Mouse (Mus musculus) kidney, embryonic 14.5 days (tissue): ENCODE measurements at regions not wholly inside any gene's neighbourhood (a gene's known extent, or its start where the extent isn't known, plus 50 kb on each side); places are given as distances from the start of the nearest gene placed in this dataset.

Experiments used
- ATAC-seq: fragments of 200-750 bp; cut with Nextera tagmentation; 2 replicates; pipeline ENCODE4 v1.8.0; 2017; ENCODE audit warnings: moderate number of reproducible peaks, mild to moderate bottlenecking, moderate TSS enrichment, moderate library complexity; ENCODE audit not compliant: low FRiP score, low TSS enrichment
- H3K27ac ChIP-seq: fragments of 300-500 bp; sonication (generic); 2 replicates; pipeline ENCODE4 v1.5.1; 2014; ENCODE audit warnings: low read depth, mild to moderate bottlenecking, low read length, moderate library complexity, mixed read lengths
- H3K27me3 ChIP-seq: fragments of 300-500 bp; sonication (generic); 2 replicates; pipeline ENCODE4 v1.6.1; 2014; ENCODE audit warnings: mild to moderate bottlenecking, low read length; ENCODE audit not compliant: control insufficient read depth, insufficient read depth
- H3K36me3 ChIP-seq: fragments of 300-500 bp; sonication (generic); 2 replicates; pipeline ENCODE4 v1.6.1; 2014; ENCODE audit warnings: low read length, mixed read lengths; ENCODE audit not compliant: control insufficient read depth, insufficient read depth
- H3K4me1 ChIP-seq: fragments of 300-500 bp; sonication (generic); 2 replicates; pipeline ENCODE4 v1.6.1; 2014; ENCODE audit warnings: low read length, mixed read lengths; ENCODE audit not compliant: control insufficient read depth, insufficient read depth
- H3K4me2 ChIP-seq: fragments of 300-500 bp; sonication (generic); replicated peaks from 2 replicates; pipeline ENCODE4 v1.6.1; 2014; ENCODE audit warnings: low read depth, mild to moderate bottlenecking, low read length
- H3K4me3 ChIP-seq: fragments of 300-500 bp; sonication (generic); 2 replicates; pipeline ENCODE4 v1.5.1; 2014; ENCODE audit warnings: mild to moderate bottlenecking, low read length
- H3K9ac ChIP-seq: fragments of 300-500 bp; sonication (generic); 2 replicates; pipeline ENCODE4 v1.6.1; 2014; ENCODE audit warnings: low read depth, mild to moderate bottlenecking, low read length, moderate library complexity
- H3K9me3 ChIP-seq: fragments of 300-500 bp; sonication (generic); 2 replicates; pipeline ENCODE4 v1.6.1; 2016; ENCODE audit warnings: low read length; ENCODE audit not compliant: control insufficient read depth
- WGBS: fragments of 180-500 bp; shearing (Covaris S2); extraction: QIAGEN DNeasy Blood & Tissue Kit; methylation state at CpG from one replicate; pipeline ENCODE4 v1.1.7; 2014; 5-methylcytosine and 5-hydroxymethylcytosine counted together

- H3K27me3 ChIP-seq, result no peaks in the 10 kb centered on the region
- WGBS, result 56% methylated on average over 2 of the region's 2 CpGs
- H3K36me3 ChIP-seq, result no peaks in the 10 kb centered on the region
- no peak overlapping the region for H3K9ac ChIP-seq
- no peaks in the 10 kb centered on the region for H3K4me1 ChIP-seq
- no peak overlapping the region for H3K4me3 ChIP-seq
- no peak overlapping the region for H3K27ac ChIP-seq
- H3K4me2 ChIP-seq, result no peak overlapping the region
- ATAC-seq, result no peak
- H3K9me3 ChIP-seq, result no peaks in the 10 kb centered on the region
Observed at GRCm38 (mm10) chr7:115142163-115142562, 398.7 kb downstream of the Insc start.

GRCm38 (mm10) chr7:115144947-115145346, 401.5 kb downstream of the Insc start:
- Histone ChIP-seq H3K36me3 (no peaks in the 10 kb centered on the region), H3K27me3 (no peaks in the 10 kb centered on the region), H3K4me1 (no peaks in the 10 kb centered on the region), H3K4me3 (no peak overlapping the region), H3K27ac (no peak overlapping the region), H3K4me2 (no peak overlapping the region), H3K9ac (no peak overlapping the region), H3K9me3 (no peaks in the 10 kb centered on the region)
- ATAC-seq, result no peak
- WGBS, result 51% methylated on average over 2 of the region's 2 CpGs

- Histone ChIP-seq H3K4me3 (no peak overlapping the region), H3K27ac (no peak overlapping the region), H3K27me3 (no peaks in the 10 kb centered on the region), H3K4me2 (no peak overlapping the region), H3K36me3 (no peaks in the 10 kb centered on the region), H3K4me1 (no peaks in the 10 kb centered on the region), H3K9ac (no peak overlapping the region), H3K9me3 (no peaks in the 10 kb centered on the region)
- 83% methylated on average over 5 of the region's 5 CpGs for WGBS
- ATAC-seq, result no peak
Observed at GRCm38 (mm10) chr7:115147352-115147977, 404.0 kb downstream of the Insc start.

GRCm38 (mm10) chr7:115153291-115153690, 409.8 kb downstream of the Insc start:
- no peaks in the 10 kb centered on the region for H3K9me3 ChIP-seq
- no peak overlapping the region for H3K27ac ChIP-seq
- no peak overlapping the region for H3K4me3 ChIP-seq
- H3K4me1 ChIP-seq, result no peaks in the 10 kb centered on the region
- no peaks in the 10 kb centered on the region for H3K36me3 ChIP-seq
- no peak overlapping the region for H3K4me2 ChIP-seq
- no peak for ATAC-seq
- H3K9ac ChIP-seq, result no peak overlapping the region
- H3K27me3 ChIP-seq, result no peaks in the 10 kb centered on the region

DNA sequence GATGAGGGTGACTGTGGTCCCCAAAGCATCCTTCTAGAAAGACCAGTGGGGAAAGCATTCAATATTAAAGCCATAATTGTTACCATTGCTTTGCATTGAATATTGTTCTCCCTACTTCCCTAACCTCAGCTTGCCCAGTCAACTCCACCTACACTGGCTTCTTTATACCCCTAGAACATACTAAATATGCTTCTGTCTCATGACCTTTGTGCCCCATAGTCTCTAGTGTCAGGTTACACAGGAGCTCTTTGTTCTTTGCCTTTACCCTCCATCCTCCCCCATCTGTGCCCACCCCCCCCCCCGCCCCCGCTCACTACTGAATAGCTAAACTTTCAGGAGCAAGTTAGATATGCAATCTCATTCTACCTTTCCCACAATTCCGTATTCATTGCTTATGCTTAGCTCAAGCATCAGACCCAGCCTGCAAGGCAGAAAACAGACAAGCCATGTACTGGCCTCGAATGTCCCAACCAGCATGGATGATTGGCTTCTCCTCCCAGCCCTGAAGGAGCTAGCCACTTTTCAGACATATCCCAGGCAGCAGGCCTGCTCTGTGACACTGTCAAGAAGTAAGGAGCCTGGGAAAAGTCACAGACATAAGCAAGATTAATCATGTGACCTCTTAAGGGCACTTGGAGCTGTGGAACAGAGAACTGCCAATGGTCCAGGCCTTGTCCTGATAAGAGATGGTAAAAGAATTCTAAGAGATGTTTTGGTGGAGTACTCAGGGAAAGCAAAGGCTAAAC, 410.4 kb downstream of the Insc start:
- H3K4me3 ChIP-seq, result no peak overlapping the region
- ATAC-seq, result peak; percentile 64; the same call in 1 of the 2 replicates
- no peaks in the 10 kb centered on the region for H3K9me3 ChIP-seq
- H3K4me2 ChIP-seq, result no peak overlapping the region
- no peaks in the 10 kb centered on the region for H3K4me1 ChIP-seq
- no peaks in the 10 kb centered on the region for H3K27me3 ChIP-seq
- H3K9ac ChIP-seq, result no peak overlapping the region
- WGBS, result 45% methylated on average over 4 of the region's 4 CpGs
- no peak overlapping the region for H3K27ac ChIP-seq
- H3K36me3 ChIP-seq, result no peaks in the 10 kb centered on the region

DNA sequence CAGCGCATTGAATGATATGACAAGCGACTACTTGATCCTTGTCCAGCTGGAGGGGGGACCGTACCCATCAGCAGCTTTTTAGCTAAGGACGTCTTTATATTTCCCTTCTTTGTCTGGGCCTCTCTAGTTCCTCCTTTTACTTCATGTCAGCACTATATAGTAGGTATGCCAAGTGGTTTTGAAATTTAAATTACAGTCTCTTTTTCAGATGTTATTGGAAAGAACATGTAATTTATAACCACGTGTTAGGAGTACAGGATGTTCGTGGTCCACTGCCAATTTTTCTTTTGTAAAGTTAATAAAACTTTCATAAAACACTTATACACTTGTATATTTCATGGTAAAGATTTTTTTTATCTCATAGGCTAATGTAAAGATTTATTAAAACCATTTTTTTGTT, 426.5 kb downstream of the Insc start:
- H3K27me3 ChIP-seq, result no peaks in the 10 kb centered on the region
- no peaks in the 10 kb centered on the region for H3K4me1 ChIP-seq
- H3K9ac ChIP-seq, result no peak overlapping the region
- H3K27ac ChIP-seq, result no peak overlapping the region
- no peaks in the 10 kb centered on the region for H3K9me3 ChIP-seq
- WGBS, result 65% methylated on average over 6 of the region's 6 CpGs
- no peak overlapping the region for H3K4me2 ChIP-seq
- ATAC-seq, result no peak
- no peak overlapping the region for H3K4me3 ChIP-seq
- no peaks in the 10 kb centered on the region for H3K36me3 ChIP-seq

GRCm38 (mm10) chr7:115170439-115170838, 426.9 kb downstream of the Insc start:
- 38% methylated on average over 9 of the region's 9 CpGs for WGBS
- Histone ChIP-seq H3K27me3 (no peaks in the 10 kb centered on the region), H3K27ac (no peak overlapping the region), H3K36me3 (no peaks in the 10 kb centered on the region), H3K9ac (no peak overlapping the region), H3K4me1 (no peaks in the 10 kb centered on the region), H3K4me2 (no peak overlapping the region), H3K4me3 (no peak overlapping the region), H3K9me3 (no peaks in the 10 kb centered on the region)
- ATAC-seq, result peak; percentile 68; the same call in 1 of the 2 replicates

DNA sequence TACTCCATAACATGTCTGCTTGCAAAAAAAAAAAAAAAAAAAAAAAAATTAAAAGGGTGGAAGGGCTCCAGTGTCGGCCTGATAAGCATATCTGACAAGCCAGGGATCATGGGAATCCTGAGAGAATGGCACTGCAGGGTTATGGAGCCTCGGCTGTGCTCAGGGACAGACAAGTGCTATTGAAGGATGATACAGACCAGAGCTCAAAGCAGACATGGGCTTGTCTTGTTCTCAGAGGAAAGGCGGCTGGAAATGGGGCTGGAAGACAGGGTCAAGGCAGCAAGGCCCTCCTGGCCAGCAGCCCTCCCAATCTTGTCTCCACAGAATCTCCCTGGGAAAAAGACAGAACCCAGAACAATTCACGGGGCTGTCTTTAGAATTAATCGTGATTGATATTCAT, 449.0 kb downstream of the Insc start:
- H3K4me3 ChIP-seq, result no peak overlapping the region
- no peak overlapping the region for H3K27ac ChIP-seq
- no peaks in the 10 kb centered on the region for H3K36me3 ChIP-seq
- H3K4me2 ChIP-seq, result no peak overlapping the region
- WGBS, result 78% methylated on average over 5 of the region's 5 CpGs
- H3K27me3 ChIP-seq, result no peaks in the 10 kb centered on the region
- ATAC-seq, result no peak
- H3K9ac ChIP-seq, result no peak overlapping the region
- H3K4me1 ChIP-seq, result no peaks in the 10 kb centered on the region
- no peaks in the 10 kb centered on the region for H3K9me3 ChIP-seq

DNA sequence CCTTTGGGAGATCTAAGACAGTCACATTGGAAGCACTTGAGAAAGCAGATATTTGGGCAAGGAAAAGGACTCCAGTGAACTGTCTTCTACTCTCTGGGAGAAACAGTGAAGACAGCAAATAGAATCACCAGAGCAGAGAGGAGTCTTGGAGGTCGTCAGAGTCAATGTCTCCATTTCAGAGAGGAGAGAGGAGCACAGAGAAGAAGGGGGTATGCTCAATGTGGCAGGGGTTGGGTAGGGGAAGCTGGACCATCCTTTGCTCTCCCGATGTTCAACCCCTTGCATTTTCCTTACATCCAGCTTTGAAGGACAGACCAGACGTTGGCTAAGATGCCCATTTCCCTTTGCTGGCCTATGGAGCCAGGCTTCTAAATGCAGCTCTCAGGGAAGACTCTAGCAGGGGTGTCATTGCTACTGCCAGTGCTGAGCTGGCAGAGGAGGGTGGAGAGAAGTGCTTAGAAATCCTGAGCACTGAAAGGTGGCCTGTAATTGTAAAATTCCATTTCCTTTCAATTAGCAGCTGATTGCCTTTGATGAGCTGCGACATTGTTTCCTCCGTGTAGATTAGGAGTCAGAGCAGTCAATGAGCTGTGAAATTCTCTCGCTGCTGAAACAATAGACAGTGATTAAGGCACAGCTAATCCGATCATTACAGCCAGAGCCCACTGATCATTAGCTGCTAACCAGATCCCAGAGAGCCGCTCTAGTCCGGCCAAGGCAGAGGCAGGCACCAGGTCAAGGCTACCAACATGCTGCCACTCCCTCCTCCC, 449.7 kb downstream of the Insc start:
- Histone ChIP-seq H3K9ac (no peak overlapping the region), H3K4me3 (no peak overlapping the region), H3K4me2 (no peak overlapping the region), H3K36me3 (no peaks in the 10 kb centered on the region), H3K27ac (no peak overlapping the region), H3K4me1 (no peaks in the 10 kb centered on the region), H3K9me3 (no peaks in the 10 kb centered on the region), H3K27me3 (no peaks in the 10 kb centered on the region)
- ATAC-seq, result no peak; the same call in 1 of the 2 replicates
- WGBS, result 18% methylated on average over 9 of the region's 9 CpGs
